Mouse (Mus musculus) hindbrain, embryonic 16.5 days (tissue): ENCODE measurements around the gene March1. TPM values are rescaled to one million over a fixed set of nuclear protein-coding genes. Genes with fewer than 3 reads are reported as not detected.

Experiments
- ATAC-seq: fragments of 200-750 bp; cut with Nextera tagmentation; 2 replicates; pipeline ENCODE4 v1.8.0; 2017; ENCODE audit warnings: moderate TSS enrichment, moderate library complexity
- H3K27ac ChIP-seq: fragments of 300-500 bp; sonication (generic); 2 replicates; pipeline ENCODE4 v1.5.1; 2014; ENCODE audit warnings: low read depth, mild to moderate bottlenecking, control low read depth, low read length, moderate library complexity
- H3K27me3 ChIP-seq: fragments of 300-500 bp; sonication (generic); replicated peaks from 2 replicates; pipeline ENCODE4 v1.6.1; 2014; ENCODE audit warnings: low read length; ENCODE audit not compliant: control insufficient read depth, insufficient read depth
- H3K36me3 ChIP-seq: fragments of 300-500 bp; sonication (generic); 2 replicates; pipeline ENCODE4 v1.6.1; 2014; ENCODE audit warnings: mild to moderate bottlenecking, low read length, moderate library complexity, mixed read lengths; ENCODE audit not compliant: control insufficient read depth, insufficient read depth
- H3K4me1 ChIP-seq: fragments of 300-500 bp; sonication (generic); 2 replicates; pipeline ENCODE4 v1.6.1; 2014; ENCODE audit warnings: low read depth, low read length; ENCODE audit not compliant: control insufficient read depth, insufficient read depth
- H3K4me2 ChIP-seq: fragments of 300-500 bp; sonication (generic); 2 replicates; pipeline ENCODE4 v1.6.1; 2014; ENCODE audit warnings: mild to moderate bottlenecking, low read length, control low read depth, moderate library complexity
- H3K4me3 ChIP-seq: fragments of 300-500 bp; sonication (generic); 2 replicates; pipeline ENCODE4 v1.5.1; 2014; ENCODE audit warnings: mild to moderate bottlenecking, low read length, control low read depth, moderate library complexity
- H3K9ac ChIP-seq: fragments of 300-500 bp; sonication (generic); 2 replicates; pipeline ENCODE4 v1.6.1; 2014; ENCODE audit warnings: low read depth, mild to moderate bottlenecking, control low read depth, low read length, moderate library complexity
- H3K9me3 ChIP-seq: fragments of 300-500 bp; sonication (generic); 2 replicates; pipeline ENCODE4 v1.6.1; 2014; ENCODE audit warnings: mild to moderate bottlenecking, low read length, moderate library complexity; ENCODE audit not compliant: control insufficient read depth
- polyA plus RNA-seq: library from polyadenylated mRNA; unstranded; fragments of >200 nt; fragmentation: Nextera tagmentation; extraction: Ambion mirVana; gene quantifications from 2 replicates; pipeline ENCODE4 v1.2.1, GENCODE M21; 2015

March1 gene
- polyA plus RNA-seq, 1 experiment from 2014 or later: 45.6 TPM

DNA sequence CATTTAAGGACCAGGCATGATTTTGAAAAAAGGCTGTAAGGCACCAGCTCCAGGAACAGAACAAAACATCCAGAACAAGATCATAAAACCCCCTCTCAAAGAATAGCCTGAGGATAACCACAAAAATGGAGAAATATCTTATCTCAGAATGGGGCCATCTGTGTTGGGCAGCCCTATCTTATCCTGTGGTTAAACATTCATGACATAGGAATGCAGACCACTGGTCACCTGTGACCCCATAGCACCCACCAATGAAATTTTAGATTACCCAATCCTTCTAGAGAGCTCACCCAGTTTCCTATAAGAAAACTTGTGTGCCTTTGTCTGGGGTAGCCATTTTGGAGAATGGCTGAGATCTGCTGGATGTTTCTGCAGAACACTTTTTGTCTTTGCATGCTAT is 902.9 kb downstream of the March1 start:
- Histone ChIP-seq H3K4me2 (no peak overlapping the region), H3K36me3 (no peaks in the 10 kb centered on the region), H3K9ac (no peak overlapping the region), H3K4me3 (no peak overlapping the region), H3K27me3 (no peaks in the 10 kb centered on the region), H3K9me3 (no peaks in the 10 kb centered on the region), H3K27ac (no peak overlapping the region), H3K4me1 (no peaks in the 10 kb centered on the region)
- no peak for ATAC-seq
